Mouse (Mus musculus): Measurements from ENCODE around the gene Mast4.

- TF ChIP-seq CTCF (IDR thresholded peaks at IDR 0.05; ENCODE audit: borderline replicate concordance, control insufficient read depth, extremely low read depth, insufficient read depth, low read length, poor library complexity): no peak
- no peak for TF ChIP-seq POLR2A (IDR thresholded peaks at IDR 0.05; ENCODE audit: control insufficient read depth, extremely low read depth, insufficient read depth, low read length, poor library complexity)
Observed at GRCm38 (mm10) chr13:102919741-102920140, 414.6 kb downstream of the Mast4 start.

All from thymus, adult 2 months (tissue).